Mouse (Mus musculus) heart, embryonic 14.5 days (tissue): Measurements from ENCODE around the gene Ms4a4a. TPM values are rescaled to one million over a fixed set of nuclear protein-coding genes. Genes with fewer than 3 reads are reported as not detected.

ENCODE experiments used
- ATAC-seq: fragments of 200-750 bp; cut with Nextera tagmentation; 2 replicates; pipeline ENCODE4 v1.8.0; 2017; ENCODE audit warnings: low read depth, moderate TSS enrichment; ENCODE audit not compliant: insufficient number of reproducible peaks, insufficient read depth, low FRiP score
- H3K27ac ChIP-seq, 2 experiments: fragments of 200-500 bp in 1 of 2; fragments of 300-500 bp in 1 of 2; sonication (generic) in 1 of 2; replicated peaks in 1 of 2; 2 replicates each; pipeline ENCODE4 v1.5.1; 2012 to 2014; ENCODE audit warnings: low read depth in 2 of 2, low read length in 2 of 2, control low read depth in 1 of 2, mild to moderate bottlenecking in 1 of 2, mixed read lengths in 1 of 2; ENCODE audit not compliant: control insufficient read depth in 1 of 2, insufficient read depth in 1 of 2
- H3K27me3 ChIP-seq: fragments of 300-500 bp; sonication (generic); 2 replicates; pipeline ENCODE4 v1.6.1; 2014; ENCODE audit warnings: mild to moderate bottlenecking, low read length, control low read depth; ENCODE audit not compliant: control insufficient read depth, insufficient read depth
- H3K36me3 ChIP-seq: fragments of 300-500 bp; sonication (generic); 2 replicates; pipeline ENCODE4 v1.6.1; 2014; ENCODE audit warnings: mild to moderate bottlenecking, control low read depth, low read length, mixed read lengths; ENCODE audit not compliant: control insufficient read depth, insufficient read depth
- H3K4me1 ChIP-seq, 2 experiments: fragments of 200-500 bp in 1 of 2; fragments of 300-500 bp in 1 of 2; sonication (generic) in 1 of 2; 2 replicates each; pipeline ENCODE4 v1.6.1; 2012 to 2014; ENCODE audit warnings: low read length in 2 of 2, control low read depth in 1 of 2, mixed read lengths in 1 of 2; ENCODE audit not compliant: control insufficient read depth in 2 of 2, insufficient read depth in 2 of 2
- H3K4me2 ChIP-seq: fragments of 300-500 bp; sonication (generic); 2 replicates; pipeline ENCODE4 v1.6.1; 2014; ENCODE audit warnings: mild to moderate bottlenecking, low read length
- H3K4me3 ChIP-seq, 2 experiments: fragments of 200-500 bp in 1 of 2; fragments of 300-500 bp in 1 of 2; sonication (generic) in 1 of 2; 2 replicates each; pipeline ENCODE4 v1.5.1; 2012 to 2014; ENCODE audit warnings: low read length in 2 of 2, mild to moderate bottlenecking in 2 of 2, control low read depth in 1 of 2, low read depth in 1 of 2, moderate library complexity in 1 of 2; ENCODE audit not compliant: control insufficient read depth in 1 of 2, insufficient read depth in 1 of 2
- H3K9ac ChIP-seq: fragments of 300-500 bp; sonication (generic); 2 replicates; pipeline ENCODE4 v1.6.1; 2014; ENCODE audit warnings: mild to moderate bottlenecking, low read length
- H3K9me3 ChIP-seq: fragments of 300-500 bp; sonication (generic); 2 replicates; pipeline ENCODE4 v1.6.1; 2016; ENCODE audit warnings: low read length, control low read depth; ENCODE audit not compliant: control insufficient read depth
- WGBS: fragments of 180-500 bp; shearing (Covaris S2); extraction: QIAGEN DNeasy Blood & Tissue Kit; methylation state at CpG from one replicate; pipeline ENCODE4 v1.1.7; 2014; 5-methylcytosine and 5-hydroxymethylcytosine counted together
- polyA plus RNA-seq: library from polyadenylated mRNA; unstranded; fragments of >200 nt; fragmentation: Nextera tagmentation; extraction: Ambion mirVana; gene quantifications from 2 replicates; pipeline ENCODE4 v1.2.1, GENCODE M21; 2014

The Ms4a4a gene
- polyA plus RNA-seq, 1 experiment from 2014 or later: 3.7 TPM

DNA sequence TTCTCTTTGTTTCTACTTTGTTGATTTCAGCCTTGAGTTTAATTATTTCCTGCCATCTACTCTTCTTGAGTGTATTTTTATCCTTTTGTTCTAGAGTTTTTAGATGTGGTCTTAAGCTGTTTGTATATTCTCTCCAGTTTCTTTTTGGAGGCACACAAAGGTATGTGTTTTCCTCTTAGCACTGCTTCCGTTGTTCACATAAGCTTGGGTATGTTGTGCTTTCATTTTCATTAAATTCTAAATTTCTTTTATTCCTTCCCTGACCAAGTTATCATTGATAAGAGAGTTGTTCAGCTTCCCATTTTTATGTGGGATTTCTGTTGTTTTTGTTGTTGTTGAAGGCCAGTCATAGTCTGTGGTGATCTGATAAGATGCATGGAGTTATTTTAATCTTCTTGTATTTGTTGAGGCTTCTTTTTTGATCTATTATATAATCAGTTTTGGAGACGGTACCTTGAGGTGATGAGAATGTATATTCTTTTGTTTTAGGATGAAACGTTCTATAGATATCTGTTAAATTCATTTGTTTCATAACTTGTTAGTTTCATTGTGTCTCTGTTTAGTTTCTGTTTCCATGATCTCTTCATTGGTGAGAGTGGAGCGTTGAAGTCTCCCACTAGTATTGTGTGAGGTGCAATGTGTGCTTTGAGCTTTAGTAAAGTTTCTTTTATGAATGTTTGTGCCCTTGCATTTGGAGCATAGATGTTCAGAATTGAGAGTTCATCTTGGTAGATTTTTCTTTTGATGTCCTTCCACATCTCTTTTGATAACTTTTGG is 59.9 kb downstream of the Ms4a4a start:
- H3K27me3 ChIP-seq: no peaks in the 10 kb centered on the region
- no peak for ATAC-seq
- H3K4me2 ChIP-seq: no peak overlapping the region
- H3K36me3 ChIP-seq: no peaks in the 10 kb centered on the region
- H3K4me1 ChIP-seq: no peaks in the 10 kb centered on the region
- H3K9me3 ChIP-seq: no peaks in the 10 kb centered on the region
- no peak overlapping the region for H3K4me3 ChIP-seq
- 70% methylated on average over 4 of the region's 4 CpGs for WGBS
- H3K9ac ChIP-seq: no peak overlapping the region
- H3K27ac ChIP-seq: no peak overlapping the region

Other genes with a start within 250 kb of the Ms4a4a start
- not detected in 2 replicates for gene 1700017D01Rik, start 244.6 kb upstream of the Ms4a4a start, polyA plus RNA-seq
- gene 1700025F22Rik, start 210.2 kb upstream of the Ms4a4a start, polyA plus RNA-seq: not detected in 2 replicates
- not detected in 2 replicates for gene Ms4a13, start 178.8 kb upstream of the Ms4a4a start, polyA plus RNA-seq
- not detected in 2 replicates for gene Ms4a12, start 143.1 kb upstream of the Ms4a4a start, polyA plus RNA-seq
- not detected in 2 replicates for gene Ms4a1, start 109.3 kb upstream of the Ms4a4a start, polyA plus RNA-seq
- gene Ms4a5, start 91.7 kb upstream of the Ms4a4a start, polyA plus RNA-seq: not detected in 2 replicates
- gene Ms4a14, start 61.1 kb upstream of the Ms4a4a start, polyA plus RNA-seq: 0.12 TPM in 1 of 2 replicates, not detected in the other
- 4.6 and 4.8 TPM in 2 replicates for gene Ms4a7, start 39.4 kb upstream of the Ms4a4a start, polyA plus RNA-seq
- gene Ms4a4c, start 29.2 kb downstream of the Ms4a4a start, polyA plus RNA-seq: 1.3 and 1.4 TPM in 2 replicates
- not detected in 2 replicates for gene Ms4a4b, start 68.0 kb downstream of the Ms4a4a start, polyA plus RNA-seq
- 4.6 and 5.6 TPM in 2 replicates for gene Ms4a6c, start 93.8 kb downstream of the Ms4a4a start, polyA plus RNA-seq
- gene Gm8369, start 110.4 kb downstream of the Ms4a4a start, polyA plus RNA-seq: not detected in 2 replicates
- gene Ms4a6b, start 141.0 kb downstream of the Ms4a4a start, polyA plus RNA-seq: 3.1 and 3.5 TPM in 2 replicates
- 0.47 and 0.69 TPM in 2 replicates for gene Ms4a4d, start 161.3 kb downstream of the Ms4a4a start, polyA plus RNA-seq
- 3.4 TPM in 2 replicates for gene Ms4a6d, start 229.3 kb downstream of the Ms4a4a start, polyA plus RNA-seq
- gene Ms4a2, start 248.2 kb downstream of the Ms4a4a start, polyA plus RNA-seq: 0.15 TPM in 1 of 2 replicates, not detected in the other